Mouse (Mus musculus): ENCODE data around the gene Spo11.

- no peak for TF ChIP-seq POLR2A (IDR thresholded peaks at IDR 0.05; ENCODE audit: insufficient read depth, low read depth, low read length)
- no peak for TF ChIP-seq CTCF (IDR thresholded peaks at IDR 0.05; ENCODE audit: insufficient read depth, low read depth, low read length)
Measured at GRCm38 (mm10) chr2:173022056-173022681, 44.7 kb downstream of the Spo11 start.
